Mouse (Mus musculus) c-Kit-positive CD71-negative TER-119-negative erythroid progenitor cells, embryonic 14.5 days (primary cell): ENCODE results near the gene Aqp12.
"Not testable (repeated sequence)": the region's sequence is repeated elsewhere in the genome, so short reads cannot be mapped to it uniquely, and the experiment has no call there.

Experiments used
- DNase-seq: peaks from one replicate; pipeline ENCODE4 v3.0.0-alpha.2; 2013; ENCODE audit warnings: low read depth

The Aqp12 gene

GRCm38 (mm10) chr1:93006061-93006460 lies at the start of gene Aqp12:
Gene Aqp12, plus strand, starts transcription at chr1:93006334.
- DNase-seq: no peak

GRCm38 (mm10) chr1:92956571-92957335 lies 49.4 kb upstream of the Aqp12 start:
- not testable (repeated sequence) for DNase-seq

DNA sequence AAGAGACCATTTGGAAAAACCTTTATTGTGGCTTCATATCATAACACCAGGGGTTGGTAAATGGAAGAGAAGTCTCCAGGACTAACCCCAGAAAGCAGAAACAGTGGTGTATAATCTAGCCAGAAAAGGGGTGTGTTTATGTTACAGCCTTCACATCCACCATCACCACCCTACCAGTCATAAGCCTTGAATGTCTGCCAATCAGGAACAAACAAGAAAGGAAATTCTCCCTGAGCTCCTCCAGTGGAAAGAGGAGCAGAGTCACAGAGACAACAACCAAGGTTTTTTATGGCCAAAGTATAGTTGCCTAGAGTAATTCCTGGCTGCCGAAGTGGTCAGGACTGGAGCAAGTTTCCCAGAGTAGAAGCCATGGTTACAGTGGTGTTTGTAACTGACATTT lies 47.1 kb upstream of the Aqp12 start:
- no peak for DNase-seq

GRCm38 (mm10) chr1:92970791-92971190 lies 35.3 kb upstream of the Aqp12 start:
- not testable (repeated sequence) for DNase-seq

DNA sequence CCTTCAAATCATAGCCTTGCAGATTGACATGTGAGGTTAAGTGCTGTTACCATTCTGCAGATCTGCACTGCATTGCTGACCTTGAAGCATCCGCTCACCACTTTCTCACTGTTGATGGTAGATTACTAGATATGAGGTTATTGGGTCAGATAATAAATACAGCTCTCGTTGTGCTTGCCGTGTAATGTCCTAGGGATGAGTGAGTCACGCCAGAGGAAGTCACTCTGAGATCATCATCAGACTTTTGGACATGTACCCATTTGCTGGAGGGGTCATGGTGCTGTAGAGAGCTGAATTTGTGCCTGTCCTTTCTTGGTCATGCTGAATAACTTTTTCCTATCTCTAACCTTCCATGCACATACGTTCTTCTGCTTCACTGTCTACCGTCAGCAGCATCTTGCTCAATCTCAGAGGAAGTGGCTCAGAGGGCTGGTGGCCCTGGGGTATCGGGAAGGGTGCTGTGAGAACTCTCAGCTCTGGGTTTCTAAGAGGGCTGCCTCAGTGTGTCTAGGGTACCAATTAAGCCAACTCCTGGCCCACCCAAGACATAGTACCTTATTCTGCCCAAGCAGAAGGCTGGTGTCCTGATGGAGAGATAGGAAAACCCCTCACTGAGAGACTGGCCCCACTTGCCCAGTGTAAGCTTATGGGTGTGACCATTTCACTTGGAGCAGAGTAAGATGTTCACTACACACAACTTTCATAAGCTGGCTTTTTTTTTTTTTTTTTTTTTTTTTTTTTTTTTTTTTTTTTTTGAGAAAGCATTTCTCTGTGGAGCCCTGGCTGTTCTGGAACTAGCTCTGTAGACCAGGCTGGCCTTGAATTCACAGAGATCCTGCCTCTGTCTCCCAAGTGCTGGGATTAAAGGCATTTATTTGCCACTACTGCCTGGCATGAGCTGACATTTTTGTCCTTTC lies 34.0 kb upstream of the Aqp12 start:
- no peak for DNase-seq

GRCm38 (mm10) chr1:92972854-92973253 lies 33.3 kb upstream of the Aqp12 start:
- DNase-seq: peak; percentile 66

- DNase-seq: no peak
Observed at GRCm38 (mm10) chr1:92976141-92976566, 30.0 kb upstream of the Aqp12 start.

GRCm38 (mm10) chr1:92978645-92979044 lies 27.5 kb upstream of the Aqp12 start:
- DNase-seq: no peak

DNA sequence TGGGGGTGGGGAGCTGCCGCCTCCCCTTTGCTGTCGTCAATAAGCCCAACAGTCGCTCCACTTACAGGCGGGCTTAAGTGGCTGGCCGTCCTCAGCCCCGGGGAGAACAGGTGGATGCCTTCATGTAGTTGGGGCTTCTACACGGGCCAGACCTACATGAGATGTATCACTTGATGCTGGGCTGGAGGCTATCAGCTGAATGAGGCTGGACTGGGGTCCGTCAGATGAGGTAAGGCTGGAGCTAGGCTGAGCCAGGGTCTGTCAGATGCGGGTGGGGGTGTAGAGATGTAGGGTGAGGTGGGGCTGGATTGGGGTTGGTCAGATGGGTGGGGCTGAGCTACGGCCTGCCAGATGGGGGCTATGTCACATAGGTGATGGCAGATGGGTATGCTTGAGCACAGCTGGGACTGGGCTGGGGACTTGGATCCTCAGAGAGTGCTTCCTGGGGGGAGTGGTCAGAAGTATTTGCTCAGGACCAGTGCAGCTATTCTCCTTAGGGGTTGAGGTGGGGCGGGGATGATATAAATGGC lies 27.0 kb upstream of the Aqp12 start:
- no peak for DNase-seq

DNA sequence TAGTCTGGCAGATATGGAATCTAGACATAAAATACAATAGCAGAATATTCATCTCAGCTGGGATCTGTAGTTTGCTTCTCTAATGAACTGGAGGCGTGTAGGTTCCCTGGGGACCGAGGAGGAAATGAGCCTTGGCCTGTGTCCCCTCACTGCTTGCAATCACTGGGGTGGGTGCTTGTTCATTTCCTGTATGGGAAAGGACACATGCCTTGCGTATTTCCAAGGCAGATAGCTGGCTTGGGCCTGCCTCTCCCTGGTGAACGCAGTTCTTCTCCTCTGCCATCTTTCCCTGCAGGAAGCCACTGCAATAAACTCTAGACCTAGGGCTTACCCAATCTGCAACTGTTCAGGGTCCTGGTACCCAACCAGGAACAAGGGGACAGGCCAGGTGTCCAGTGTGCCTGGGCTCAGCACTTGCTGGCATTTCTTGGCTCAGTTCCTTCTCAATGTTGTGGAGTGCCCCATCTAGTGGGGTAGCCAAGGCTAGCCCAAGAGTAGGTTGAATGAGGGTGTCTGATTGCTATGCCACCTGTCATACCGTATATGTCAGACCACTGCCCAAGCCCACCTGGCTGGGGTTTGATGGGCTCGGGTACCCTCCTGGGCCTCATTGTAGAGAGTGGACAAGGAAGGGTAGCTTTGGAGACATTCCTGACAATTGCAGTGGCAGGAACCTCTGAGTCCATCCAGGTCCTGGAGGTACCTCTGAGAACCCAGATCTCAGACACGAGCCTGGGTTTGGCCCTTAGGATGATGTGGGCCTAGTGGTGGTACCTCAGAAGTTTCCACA lies 24.9 kb upstream of the Aqp12 start:
- no peak for DNase-seq

DNA sequence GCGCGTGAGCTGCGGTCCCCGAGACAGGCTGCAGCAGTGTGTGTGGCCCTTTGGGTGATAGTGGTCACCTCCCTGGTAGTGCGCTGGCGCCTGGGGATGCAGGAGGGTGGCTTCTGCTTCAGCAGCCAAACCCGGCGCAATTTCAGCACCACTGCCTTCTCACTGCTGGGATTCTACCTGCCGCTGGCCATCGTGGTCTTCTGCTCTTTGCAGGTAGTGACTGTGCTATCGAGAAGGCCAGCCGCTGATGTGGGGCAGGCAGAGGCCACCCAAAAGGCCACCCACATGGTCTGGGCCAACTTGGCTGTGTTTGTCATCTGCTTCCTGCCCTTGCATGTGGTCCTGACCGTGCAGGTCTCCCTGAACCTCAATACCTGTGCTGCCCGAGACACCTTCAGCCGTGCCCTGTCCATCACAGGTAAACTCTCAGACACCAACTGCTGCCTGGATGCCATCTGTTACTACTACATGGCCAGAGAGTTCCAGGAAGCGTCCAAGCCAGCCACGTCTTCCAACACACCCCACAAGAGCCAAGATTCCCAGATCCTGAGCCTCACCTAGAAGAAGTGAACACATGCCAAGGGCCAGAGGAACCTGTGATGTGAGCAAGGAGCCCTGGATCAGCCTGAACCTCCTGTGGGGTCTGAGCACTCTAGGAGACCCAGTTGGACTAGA lies 23.1 kb upstream of the Aqp12 start:
- no peak for DNase-seq

GRCm38 (mm10) chr1:92984999-92985398 lies 21.1 kb upstream of the Aqp12 start:
- no peak for DNase-seq

GRCm38 (mm10) chr1:92988894-92989293 lies 17.2 kb upstream of the Aqp12 start:
- no peak for DNase-seq

DNA sequence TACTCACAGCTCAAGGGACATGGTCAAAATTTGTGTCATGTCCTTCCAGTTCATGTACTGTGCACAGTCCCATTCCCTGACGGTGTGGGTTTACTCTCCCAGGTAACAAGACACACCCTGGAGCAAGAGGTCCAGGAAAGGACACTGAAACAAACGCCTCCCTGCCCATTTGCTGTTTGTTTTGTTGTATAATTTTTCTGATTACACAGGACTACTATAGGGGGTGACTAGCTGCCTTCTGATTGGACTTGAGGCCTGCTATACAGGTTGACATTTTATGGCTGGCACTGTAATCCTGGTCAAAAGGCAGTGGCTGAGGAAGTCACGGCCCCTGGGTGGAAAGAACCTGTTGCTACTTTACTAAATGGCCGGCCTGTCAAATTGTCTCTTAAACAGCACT lies 16.2 kb upstream of the Aqp12 start:
- DNase-seq: no peak

- DNase-seq: no peak
Observed at GRCm38 (mm10) chr1:92992214-92992855, 13.8 kb upstream of the Aqp12 start.

GRCm38 (mm10) chr1:92992880-92993279 lies 13.3 kb upstream of the Aqp12 start:
- DNase-seq: no peak

DNA sequence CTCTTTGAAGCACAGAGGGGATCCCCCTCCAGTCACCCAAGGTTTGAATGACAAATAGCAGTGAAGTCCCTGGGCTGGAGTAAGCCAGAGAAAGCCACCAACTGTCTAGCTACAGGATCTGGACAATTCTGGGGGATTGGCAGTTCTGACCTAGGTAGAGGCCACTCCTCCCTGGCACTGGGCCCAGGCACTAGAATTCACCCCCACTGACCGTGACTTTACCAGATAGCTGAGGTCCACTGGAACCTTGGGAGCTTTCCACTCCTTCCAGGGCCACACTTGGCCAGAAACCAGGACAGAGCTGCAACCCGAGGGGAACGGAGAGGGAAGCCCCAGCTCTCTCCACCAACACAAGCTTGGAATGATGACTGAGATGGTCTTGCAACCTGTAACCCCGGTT lies 3.1 kb downstream of the Aqp12 start:
- no peak for DNase-seq

- no peak for DNase-seq
Observed at GRCm38 (mm10) chr1:93010731-93011130, 4.6 kb downstream of the Aqp12 start.

- no peak for DNase-seq
Observed at GRCm38 (mm10) chr1:93012103-93012585, 6.0 kb downstream of the Aqp12 start.

DNA sequence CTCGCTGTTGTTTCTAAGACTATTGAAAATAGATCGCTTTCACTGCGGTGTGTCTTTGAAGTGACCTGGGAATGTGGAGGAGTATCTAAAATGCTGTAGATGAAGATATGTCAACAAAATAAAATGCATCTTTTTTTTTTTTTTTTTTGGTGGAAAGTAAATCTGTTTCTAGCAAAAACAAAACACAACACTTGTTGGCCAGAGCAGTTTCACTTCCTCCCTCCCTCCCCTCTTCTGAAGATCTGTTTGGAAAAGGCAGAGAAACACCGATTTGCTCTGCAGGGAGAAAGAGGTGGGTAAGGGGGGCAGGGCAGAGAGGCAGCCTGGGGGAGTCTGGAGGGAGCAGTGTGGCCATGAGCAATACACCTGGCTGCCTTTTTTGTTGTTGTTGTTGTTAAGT lies 7.2 kb downstream of the Aqp12 start:
- no peak for DNase-seq

DNA sequence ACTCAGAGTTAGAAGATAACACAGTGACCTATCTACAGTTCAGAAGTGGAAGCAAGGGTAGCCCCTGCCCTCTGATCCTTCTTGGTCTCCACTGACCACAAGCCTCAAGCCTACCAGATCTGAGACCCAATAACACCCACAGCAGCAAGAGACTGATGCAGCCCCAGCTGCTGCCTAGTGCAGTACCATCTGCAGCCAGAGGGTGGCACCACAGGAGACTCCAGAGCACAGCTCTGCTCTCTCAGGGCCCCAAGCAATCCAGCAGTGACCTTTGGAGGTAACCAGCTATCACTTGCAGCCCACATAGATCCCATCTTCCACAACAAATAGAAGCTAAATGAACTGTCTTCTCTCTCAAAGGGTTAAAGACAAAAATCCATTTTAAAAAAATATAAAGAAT lies 8.3 kb downstream of the Aqp12 start:
- DNase-seq: peak; percentile 45
